Mouse (Mus musculus) midbrain, embryonic 11.5 days (tissue): ENCODE measurements around the gene Krt10. TPM values are rescaled to one million over a fixed set of nuclear protein-coding genes. Genes with fewer than 3 reads are reported as not detected.

Experiments
- ATAC-seq: fragments of 200-750 bp; cut with Nextera tagmentation; 2 replicates; pipeline ENCODE4 v1.8.0; 2017; ENCODE audit warnings: moderate TSS enrichment, moderate library complexity; ENCODE audit not compliant: low FRiP score
- DNase-seq: peaks from one replicate; pipeline ENCODE4 v3.0.0; 2015; ENCODE audit warnings: low spot score; ENCODE audit errors: missing footprints
- H3K27ac ChIP-seq: fragments of 300-500 bp; sonication (generic); 2 replicates; pipeline ENCODE4 v1.5.1; 2014; ENCODE audit warnings: low read depth, low read length
- H3K27me3 ChIP-seq: fragments of 300-500 bp; sonication (generic); 2 replicates; pipeline ENCODE4 v1.6.1; 2014; ENCODE audit warnings: mild to moderate bottlenecking, low read length, moderate library complexity, mixed read lengths; ENCODE audit not compliant: control insufficient read depth, insufficient read depth
- H3K36me3 ChIP-seq: fragments of 300-500 bp; sonication (generic); 2 replicates; pipeline ENCODE4 v1.6.1; 2014; ENCODE audit warnings: mild to moderate bottlenecking, low read length, moderate library complexity, mixed read lengths; ENCODE audit not compliant: control insufficient read depth, insufficient read depth
- H3K4me1 ChIP-seq: fragments of 300-500 bp; sonication (generic); 2 replicates; pipeline ENCODE4 v1.6.1; 2014; ENCODE audit warnings: low read length; ENCODE audit not compliant: control insufficient read depth, insufficient read depth
- H3K4me2 ChIP-seq: fragments of 300-500 bp; sonication (generic); 2 replicates; pipeline ENCODE4 v1.6.1; 2014; ENCODE audit warnings: mild to moderate bottlenecking, moderate library complexity
- H3K4me3 ChIP-seq: fragments of 300-500 bp; sonication (generic); 2 replicates; pipeline ENCODE4 v1.5.1; 2014; ENCODE audit warnings: low read depth, low read length
- H3K9ac ChIP-seq: fragments of 300-500 bp; sonication (generic); 2 replicates; pipeline ENCODE4 v1.6.1; 2014; ENCODE audit warnings: low read length
- H3K9me3 ChIP-seq: fragments of 300-500 bp; sonication (generic); 2 replicates; pipeline ENCODE4 v1.6.1; 2016; ENCODE audit warnings: low read length; ENCODE audit not compliant: control insufficient read depth
- WGBS: fragments of 180-500 bp; shearing (Covaris S2); extraction: QIAGEN DNeasy Blood & Tissue Kit; methylation state at CpG from one replicate; pipeline ENCODE4 v1.1.7; 2014; 5-methylcytosine and 5-hydroxymethylcytosine counted together
- polyA plus RNA-seq: library from polyadenylated mRNA; unstranded; fragments of >200 nt; fragmentation: Nextera tagmentation; extraction: Ambion mirVana; gene quantifications from 2 replicates; pipeline ENCODE4 v1.2.1, GENCODE M21; 2014

The Krt10 gene
- polyA plus RNA-seq, 1 experiment from 2014 or later = 31.6 TPM

GRCm38 (mm10) chr11:99351004-99351403 is 38.2 kb downstream of the Krt10 start, which contains the start of gene Krt27:
Krt27 (minus strand) TSS chr11:99351104.
- Histone ChIP-seq H3K27ac (no peak within 1 kb of the TSS), H3K9ac (no peak within 1 kb of the TSS), H3K4me3 (no peak within 1 kb of the TSS), H3K36me3 (no peaks in the 10 kb centered on the region), H3K4me2 (no peak within 1 kb of the TSS), H3K4me1 (no peaks in the 10 kb centered on the region), H3K9me3 (no peaks in the 10 kb centered on the region), H3K27me3 (no peaks in the 10 kb centered on the region)
- ATAC-seq (no peak), DNase-seq (no peak)
- WGBS = 79% methylated on average over 12 of the region's 12 CpGs

GRCm38 (mm10) chr11:99339299-99339847 is 49.8 kb downstream of the Krt10 start:
- 31% methylated on average over 11 of the region's 11 CpGs for WGBS
- H3K4me1 ChIP-seq = no peaks in the 10 kb centered on the region
- H3K27ac ChIP-seq = peak overlapping the region; percentile 40; the same call in 1 of the 2 replicates
- H3K9ac ChIP-seq = no peak overlapping the region
- ATAC-seq (peak; percentile 52; the same call in 1 of the 2 replicates), DNase-seq (peak; percentile 86)
- H3K9me3 ChIP-seq = no peaks in the 10 kb centered on the region
- H3K27me3 ChIP-seq = no peaks in the 10 kb centered on the region
- no peak overlapping the region for H3K4me3 ChIP-seq
- H3K4me2 ChIP-seq = no peak overlapping the region
- no peaks in the 10 kb centered on the region for H3K36me3 ChIP-seq

- no peak within 1 kb of the TSS for H3K4me3 ChIP-seq
- H3K27ac ChIP-seq = no peak within 1 kb of the TSS
- H3K9me3 ChIP-seq = no peaks in the 10 kb centered on the region
- ATAC-seq = no peak
- 93% methylated on average over 11 of the region's 11 CpGs for WGBS
- H3K27me3 ChIP-seq = no peaks in the 10 kb centered on the region
- no peaks in the 10 kb centered on the region for H3K36me3 ChIP-seq
- H3K4me1 ChIP-seq = peaks cover 4% of the 10 kb centered on the region; the same call in 1 of the 2 replicates
- no peak within 1 kb of the TSS for H3K9ac ChIP-seq
- DNase-seq = no peak
- no peak within 1 kb of the TSS for H3K4me2 ChIP-seq
These were observed 51.3 kb downstream of the Krt10 start, which contains the start of gene Krt26 for GRCm38 (mm10) chr11:99337866-99338265. Krt26 (minus strand) TSS chr11:99337966.

Other genes with a start within 250 kb of the Krt10 start
- gene Ccr7, start 234.3 kb downstream of the Krt10 start, polyA plus RNA-seq = 0.41 TPM in 1 of 2 replicates, not detected in the other
- 184 and 194 TPM in 2 replicates for gene Smarce1, start 158.3 kb downstream of the Krt10 start, polyA plus RNA-seq
- 0.40 and 0.68 TPM in 2 replicates for gene Krt222, start 145.3 kb downstream of the Krt10 start, polyA plus RNA-seq
- gene Krt24, start 104.1 kb downstream of the Krt10 start, polyA plus RNA-seq = not detected in 2 replicates
- not detected in 2 replicates for gene Krt25, start 66.4 kb downstream of the Krt10 start, polyA plus RNA-seq
- 0.68 and 0.94 TPM in 2 replicates for gene Krt26, start 51.4 kb downstream of the Krt10 start, polyA plus RNA-seq
- gene Krt27, start 38.3 kb downstream of the Krt10 start, polyA plus RNA-seq = not detected in 2 replicates
- gene Krt28, start 14.5 kb downstream of the Krt10 start, polyA plus RNA-seq = 0.26 and 0.61 TPM in 2 replicates
- gene Krt12, start 32.9 kb upstream of the Krt10 start, polyA plus RNA-seq = not detected in 2 replicates
- gene Krt20, start 48.8 kb upstream of the Krt10 start, polyA plus RNA-seq = 0.11 and 0.42 TPM in 2 replicates
- gene Krt23, start 103.8 kb upstream of the Krt10 start, polyA plus RNA-seq = 0.14 TPM in 1 of 2 replicates, not detected in the other
- not detected in 2 replicates for gene Krt39, start 132.0 kb upstream of the Krt10 start, polyA plus RNA-seq
- not detected in 2 replicates for gene Krt40, start 153.8 kb upstream of the Krt10 start, polyA plus RNA-seq
- not detected in 2 replicates for gene Krtap3-3, start 161.5 kb upstream of the Krt10 start, polyA plus RNA-seq
- gene Krtap3-2, start 167.5 kb upstream of the Krt10 start, polyA plus RNA-seq = not detected in 2 replicates
- not detected in 2 replicates for gene Gm11939, start 170.1 kb upstream of the Krt10 start, polyA plus RNA-seq
- not detected in 2 replicates for gene Krtap3-1, start 177.3 kb upstream of the Krt10 start, polyA plus RNA-seq
- not detected in 2 replicates for gene Krtap1-5, start 191.7 kb upstream of the Krt10 start, polyA plus RNA-seq
- gene Krtap1-4, start 194.3 kb upstream of the Krt10 start, polyA plus RNA-seq = not detected in 2 replicates
- gene Krtap1-3, start 202.0 kb upstream of the Krt10 start, polyA plus RNA-seq = not detected in 2 replicates
- not detected in 2 replicates for gene Krtap9-3, start 208.7 kb upstream of the Krt10 start, polyA plus RNA-seq
- gene Gm11938, start 213.9 kb upstream of the Krt10 start, polyA plus RNA-seq = not detected in 2 replicates
- not detected in 2 replicates for gene Gm11937, start 220.8 kb upstream of the Krt10 start, polyA plus RNA-seq
- gene Krtap2-4, start 225.5 kb upstream of the Krt10 start, polyA plus RNA-seq = not detected in 2 replicates
- not detected in 2 replicates for gene Gm11562, start 231.1 kb upstream of the Krt10 start, polyA plus RNA-seq
- not detected in 2 replicates for gene Krtap4-1, start 238.9 kb upstream of the Krt10 start, polyA plus RNA-seq
- not detected in 2 replicates for gene Krtap4-2, start 245.7 kb upstream of the Krt10 start, polyA plus RNA-seq